Mouse (Mus musculus) layer of hippocampus, postnatal 14 days (tissue): ENCODE results near the gene Smarca5. TPM values are rescaled to one million over a fixed set of nuclear protein-coding genes. Genes with fewer than 3 reads are reported as not detected.

Experiments used
- DNase-seq, 2 experiments: peaks; one replicate each; pipeline ENCODE4 v3.0.0; 2021 to 2022; ENCODE audit warnings: low spot score in 2 of 2, mixed read lengths in 1 of 2
- total RNA-seq, 2 experiments: library from RNA; stranded (reverse); gene quantifications; 2 replicates each; pipeline ENCODE4 v1.2.3; 2021

Smarca5 gene
- total RNA-seq, 2 experiments from 2014 or later: 53.6 to 57.3 TPM

- DNase-seq: no peak
These were observed 56.7 kb downstream of the Smarca5 start for GRCm38 (mm10) chr8:80682594-80682993.

- DNase-seq: no peak
These were observed 69.9 kb downstream of the Smarca5 start for GRCm38 (mm10) chr8:80669277-80669901.

GRCm38 (mm10) chr8:80663476-80663875, 75.8 kb downstream of the Smarca5 start:
- DNase-seq: no peak

GRCm38 (mm10) chr8:80661055-80661454, 78.2 kb downstream of the Smarca5 start:
- DNase-seq: no peak

GRCm38 (mm10) chr8:80657639-80658038, 81.7 kb downstream of the Smarca5 start:
- no peak for DNase-seq

Other genes with a start within 250 kb of the Smarca5 start
- under 1 TPM; 0.28 to 0.33 TPM for gene Gypa, start 245.7 kb downstream of the Smarca5 start, total RNA-seq
- gene Frem3, start 128.4 kb downstream of the Smarca5 start, total RNA-seq: 1 to 10 TPM; 1.0 to 1.1 TPM
- gene Gab1, start 141.0 kb upstream of the Smarca5 start, total RNA-seq: 10 to 100 TPM; 19.2 to 21.1 TPM